Mouse (Mus musculus) urinary bladder, adult 18-20 months (tissue): ENCODE data around the gene Eif2ak3.

Experiments
- DNase-seq, 2 experiments: peaks; one replicate each; pipeline ENCODE4 v3.0.0; 2022; ENCODE audit warnings: low spot score in 2 of 2, mixed read lengths in 2 of 2

Eif2ak3 gene

GRCm38 (mm10) chr6:70831179-70831839 is 13.0 kb upstream of the Eif2ak3 start:
- no peak for DNase-seq

- DNase-seq: no peak
These were observed 7.0 kb upstream of the Eif2ak3 start for GRCm38 (mm10) chr6:70837297-70837696.

- no peak for DNase-seq
These were observed 5.8 kb upstream of the Eif2ak3 start for GRCm38 (mm10) chr6:70838532-70838931.

GRCm38 (mm10) chr6:70840281-70840680 is 4.0 kb upstream of the Eif2ak3 start:
- no peak for DNase-seq

GRCm38 (mm10) chr6:70842991-70843390 is 1.3 kb upstream of the Eif2ak3 start:
- DNase-seq: no peak

GRCm38 (mm10) chr6:70844896-70845646 is 756 bp downstream of the Eif2ak3 start:
- DNase-seq: peak; percentile 10 to 42

GRCm38 (mm10) chr6:70847386-70847785 is 3.1 kb downstream of the Eif2ak3 start:
- no peak for DNase-seq

- DNase-seq: no peak
These were observed 9.1 kb downstream of the Eif2ak3 start for GRCm38 (mm10) chr6:70853371-70853770.

GRCm38 (mm10) chr6:70855529-70856309 is 11.4 kb downstream of the Eif2ak3 start:
- DNase-seq: no peak

- no peak for DNase-seq
These were observed 18.4 kb downstream of the Eif2ak3 start for GRCm38 (mm10) chr6:70862726-70863125.

- DNase-seq: no peak
These were observed 20.0 kb downstream of the Eif2ak3 start for GRCm38 (mm10) chr6:70864285-70864684.

- DNase-seq: no peak
These were observed 22.4 kb downstream of the Eif2ak3 start for GRCm38 (mm10) chr6:70866761-70867160.

- DNase-seq: no peak
These were observed 23.0 kb downstream of the Eif2ak3 start for GRCm38 (mm10) chr6:70867297-70867696.

- DNase-seq: no peak
These were observed 27.2 kb downstream of the Eif2ak3 start for GRCm38 (mm10) chr6:70871511-70871980.

GRCm38 (mm10) chr6:70872128-70872527 is 27.8 kb downstream of the Eif2ak3 start:
- DNase-seq: peak; percentile 17 to 45

GRCm38 (mm10) chr6:70872570-70872969 is 28.3 kb downstream of the Eif2ak3 start:
- DNase-seq: no peak

- DNase-seq: no peak
These were observed 29.9 kb downstream of the Eif2ak3 start for GRCm38 (mm10) chr6:70874035-70874775.

GRCm38 (mm10) chr6:70875017-70875416 is 30.7 kb downstream of the Eif2ak3 start:
- no peak for DNase-seq

GRCm38 (mm10) chr6:70880714-70881304 is 36.5 kb downstream of the Eif2ak3 start:
- DNase-seq: peak; percentile 43 to 57

GRCm38 (mm10) chr6:70887993-70888392 is 43.7 kb downstream of the Eif2ak3 start:
- DNase-seq: no peak

- DNase-seq: no peak
These were observed 53.9 kb downstream of the Eif2ak3 start for GRCm38 (mm10) chr6:70898166-70898565.
